Mouse (Mus musculus) ES-Bruce4 (cell line): ENCODE measurements at regions not wholly inside any gene's neighbourhood (a gene's known extent, or its start where the extent isn't known, plus 50 kb on each side); places are given as distances from the start of the nearest gene placed in this dataset.

Source experiments
- EP300 ChIP-seq: IDR thresholded peaks from 2 replicates; pipeline ENCODE4 v1.6.1; 2011; ENCODE audit warnings: low read depth, low read length; ENCODE audit not compliant: insufficient read depth
- POLR2A ChIP-seq: IDR thresholded peaks from one replicate; pipeline ENCODE4 v1.8.1; 2011; ENCODE audit warnings: low read length; ENCODE audit not compliant: insufficient read depth

GRCm38 (mm10) chr11:45089561-45089960 is 472.4 kb downstream of the Ebf1 start:
- TF ChIP-seq POLR2A (no peak), EP300 (no peak)
